Mouse (Mus musculus) right cerebral cortex, postnatal 25 days (tissue): ENCODE measurements at regions not wholly inside any gene's neighbourhood (a gene's known extent, or its start where the extent isn't known, plus 50 kb on each side); places are given as distances from the start of the nearest gene placed in this dataset.
A peak's percentile ranks its signal among the peaks of the same experiment; 100 is the strongest.

Experiments used
- DNase-seq: peaks from one replicate; pipeline ENCODE4 v3.0.0; 2022

- DNase-seq: no peak
Observed at GRCm38 (mm10) chr14:107727234-107727633, 1186.7 kb downstream of the Slitrk1 start.

- DNase-seq: no peak
Observed at GRCm38 (mm10) chr14:107688349-107688748, 1225.6 kb downstream of the Slitrk1 start.

- DNase-seq: peak; percentile 12
Observed at GRCm38 (mm10) chr14:107687261-107688019, 1226.5 kb downstream of the Slitrk1 start.

GRCm38 (mm10) chr14:107656595-107656994 is 1257.4 kb downstream of the Slitrk1 start:
- no peak for DNase-seq

GRCm38 (mm10) chr14:107615466-107615865 is 1298.5 kb downstream of the Slitrk1 start:
- DNase-seq: no peak

- no peak for DNase-seq
Observed at GRCm38 (mm10) chr14:107614348-107614747, 1299.6 kb downstream of the Slitrk1 start.

- no peak for DNase-seq
Observed at GRCm38 (mm10) chr14:107603198-107603597, 1310.8 kb downstream of the Slitrk1 start.

- no peak for DNase-seq
Observed at GRCm38 (mm10) chr14:107586715-107587114, 1327.2 kb downstream of the Slitrk1 start.

- DNase-seq: no peak
Observed at GRCm38 (mm10) chr14:107584252-107584651, 1329.7 kb downstream of the Slitrk1 start.

- no peak for DNase-seq
Observed at GRCm38 (mm10) chr14:107570676-107571075, 1343.3 kb downstream of the Slitrk1 start.

- DNase-seq: no peak
Observed at GRCm38 (mm10) chr14:107568496-107568895, 1345.5 kb downstream of the Slitrk1 start.
